Mouse (Mus musculus): ENCODE data around the gene Mast1.

DNA sequence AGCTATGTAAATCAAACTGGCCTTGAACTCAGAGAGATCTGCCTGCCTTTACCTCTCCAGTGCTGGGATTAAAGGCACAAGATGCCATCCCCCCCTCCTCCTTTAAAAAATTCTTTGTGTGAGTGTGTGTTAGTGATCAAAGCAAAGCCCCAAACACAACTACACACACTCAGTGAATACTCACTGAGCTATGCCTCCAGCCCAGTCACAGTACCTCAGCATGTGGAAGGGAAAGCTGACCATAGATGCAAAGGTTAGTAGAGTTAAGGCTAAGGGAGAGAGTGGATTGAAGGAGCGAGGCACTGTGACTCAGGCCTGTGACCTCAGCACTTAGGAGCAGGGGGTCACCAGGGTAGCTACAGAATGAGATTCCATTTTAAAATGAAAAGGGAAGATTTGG lies 35.9 kb upstream of the Mast1 start:
- TF ChIP-seq CTCF (conservative IDR thresholded peaks at IDR 0.05; ENCODE audit: insufficient read depth, insufficient read length, low read depth, low read length) (no peak), POLR2A (IDR thresholded peaks at IDR 0.05; ENCODE audit: low read depth, low read length) (no peak)

Data from kidney, adult 2 months (tissue).